Mouse (Mus musculus): ENCODE measurements around the gene Cant1.

GRCm38 (mm10) chr11:118369251-118369650 lies 49.6 kb downstream of the Cant1 start:
- TF ChIP-seq CTCF (IDR thresholded peaks at IDR 0.05; ENCODE audit: insufficient read depth, low read length) (no peak), POLR2A (IDR thresholded peaks at IDR 0.05; ENCODE audit: borderline replicate concordance, extremely low read depth, low read depth, low read length) (no peak)
